Mouse (Mus musculus): ENCODE measurements around the gene Klhdc8b.

The Klhdc8b gene

GRCm38 (mm10) chr9:108481520-108482210 lies 20.3 kb upstream of the Klhdc8b start:
- no peak for DNase-seq (ENCODE audit: inconsistent ontology term)

GRCm38 (mm10) chr9:108480813-108481519 lies 19.6 kb upstream of the Klhdc8b start:
- no peak for DNase-seq (ENCODE audit: inconsistent ontology term)

- no peak for DNase-seq (ENCODE audit: inconsistent ontology term)
Observed at GRCm38 (mm10) chr9:108479721-108480351, 18.5 kb upstream of the Klhdc8b start, which contains the start of gene Lamb2. TSS of gene Lamb2 (plus strand) at chr9:108479736.

- no peak for DNase-seq (ENCODE audit: inconsistent ontology term)
Observed at GRCm38 (mm10) chr9:108479241-108479640, 17.9 kb upstream of the Klhdc8b start.

GRCm38 (mm10) chr9:108478638-108479156 lies 17.3 kb upstream of the Klhdc8b start:
- DNase-seq (ENCODE audit: inconsistent ontology term), result peak; percentile 89

- no peak for DNase-seq (ENCODE audit: inconsistent ontology term)
Observed at GRCm38 (mm10) chr9:108474528-108474927, 13.1 kb upstream of the Klhdc8b start.

GRCm38 (mm10) chr9:108469845-108470244 lies 8.5 kb upstream of the Klhdc8b start:
- no peak for DNase-seq (ENCODE audit: inconsistent ontology term)

GRCm38 (mm10) chr9:108469430-108469829 lies 8.0 kb upstream of the Klhdc8b start:
- no peak for DNase-seq (ENCODE audit: inconsistent ontology term)

- no peak for DNase-seq (ENCODE audit: inconsistent ontology term)
Observed at GRCm38 (mm10) chr9:108466219-108466618, 4.8 kb upstream of the Klhdc8b start.

GRCm38 (mm10) chr9:108463713-108464112 lies 2.3 kb upstream of the Klhdc8b start:
- no peak for DNase-seq (ENCODE audit: inconsistent ontology term)

- no peak for DNase-seq (ENCODE audit: inconsistent ontology term)
Observed at GRCm38 (mm10) chr9:108462192-108462591, 811 bp upstream of the Klhdc8b start.

GRCm38 (mm10) chr9:108461675-108462074 lies 294 bp upstream of the Klhdc8b start:
- no peak for DNase-seq (ENCODE audit: inconsistent ontology term)

- DNase-seq (ENCODE audit: inconsistent ontology term), result peak; percentile 87
Observed at GRCm38 (mm10) chr9:108460319-108461178, 832 bp downstream of the Klhdc8b start, which contains the start of gene Ccdc71. TSS of gene Ccdc71 (plus strand) at chr9:108460527.

- DNase-seq (ENCODE audit: inconsistent ontology term), result no peak
Observed at GRCm38 (mm10) chr9:108459939-108460318, 1.5 kb downstream of the Klhdc8b start.

GRCm38 (mm10) chr9:108456953-108457352 lies 4.4 kb downstream of the Klhdc8b start:
- no peak for DNase-seq (ENCODE audit: inconsistent ontology term)

- DNase-seq (ENCODE audit: inconsistent ontology term), result no peak
Observed at GRCm38 (mm10) chr9:108455747-108456571, 5.4 kb downstream of the Klhdc8b start.

- no peak for DNase-seq (ENCODE audit: inconsistent ontology term)
Observed at GRCm38 (mm10) chr9:108454429-108454828, 7.0 kb downstream of the Klhdc8b start.

- peak; percentile 24 for DNase-seq (ENCODE audit: inconsistent ontology term)
Observed at GRCm38 (mm10) chr9:108453458-108453857, 7.9 kb downstream of the Klhdc8b start.

GRCm38 (mm10) chr9:108452911-108453310 lies 8.5 kb downstream of the Klhdc8b start:
- DNase-seq (ENCODE audit: inconsistent ontology term), result no peak

GRCm38 (mm10) chr9:108452291-108452906 lies 9.0 kb downstream of the Klhdc8b start:
- DNase-seq (ENCODE audit: inconsistent ontology term), result peak; percentile 85

Data from Muller cell, postnatal 12 days (primary cell).